Mouse (Mus musculus) neural tube, embryonic 15.5 days (tissue): Measurements from ENCODE around the gene Gm36176. TPM values are rescaled to one million over a fixed set of nuclear protein-coding genes. Genes with fewer than 3 reads are reported as not detected.

Experiments used
- ATAC-seq: fragments of 200-750 bp; cut with Nextera tagmentation; 2 replicates; pipeline ENCODE4 v1.8.0; 2017; ENCODE audit warnings: mild to moderate bottlenecking, moderate TSS enrichment, moderate library complexity; ENCODE audit not compliant: low FRiP score
- H3K27ac ChIP-seq: fragments of 300-500 bp; sonication (generic); replicated peaks from 2 replicates; pipeline ENCODE4 v1.5.1; 2015; ENCODE audit warnings: mild to moderate bottlenecking, inconsistent platforms
- H3K27me3 ChIP-seq: fragments of 300-500 bp; sonication (generic); replicated peaks from 2 replicates; pipeline ENCODE4 v1.6.1; 2015; ENCODE audit warnings: inconsistent platforms
- H3K36me3 ChIP-seq: fragments of 300-500 bp; sonication (generic); 2 replicates; pipeline ENCODE4 v1.6.1; 2015; ENCODE audit warnings: inconsistent platforms
- H3K4me1 ChIP-seq: fragments of 300-500 bp; sonication (generic); 2 replicates; pipeline ENCODE4 v1.6.1; 2015; ENCODE audit warnings: inconsistent platforms
- H3K4me2 ChIP-seq: fragments of 300-500 bp; sonication (generic); 2 replicates; pipeline ENCODE4 v1.6.1; 2015; ENCODE audit warnings: inconsistent platforms, mild to moderate bottlenecking, moderate library complexity
- H3K4me3 ChIP-seq: fragments of 300-500 bp; sonication (generic); replicated peaks from 2 replicates; pipeline ENCODE4 v1.5.1; 2015; ENCODE audit warnings: mild to moderate bottlenecking, inconsistent platforms
- H3K9ac ChIP-seq: fragments of 300-500 bp; sonication (generic); replicated peaks from 2 replicates; pipeline ENCODE4 v1.6.1; 2015; ENCODE audit warnings: mild to moderate bottlenecking, inconsistent platforms
- H3K9me3 ChIP-seq: fragments of 300-500 bp; sonication (generic); replicated peaks from 2 replicates; pipeline ENCODE4 v1.6.1; 2016; ENCODE audit warnings: inconsistent platforms
- WGBS: fragments of 180-500 bp; shearing (Covaris S2); methylation state at CpG from one replicate; pipeline ENCODE4 v1.1.7; 2015; ENCODE audit warnings: mixed read lengths; 5-methylcytosine and 5-hydroxymethylcytosine counted together
- polyA plus RNA-seq: library from polyadenylated mRNA; unstranded; fragments of >200 nt; fragmentation: Nextera tagmentation; extraction: Ambion mirVana; gene quantifications from 2 replicates; pipeline ENCODE4 v1.2.1, GENCODE M21; 2015

Gene Gm36176
- polyA plus RNA-seq, 1 experiment from 2014 or later: not detected

DNA sequence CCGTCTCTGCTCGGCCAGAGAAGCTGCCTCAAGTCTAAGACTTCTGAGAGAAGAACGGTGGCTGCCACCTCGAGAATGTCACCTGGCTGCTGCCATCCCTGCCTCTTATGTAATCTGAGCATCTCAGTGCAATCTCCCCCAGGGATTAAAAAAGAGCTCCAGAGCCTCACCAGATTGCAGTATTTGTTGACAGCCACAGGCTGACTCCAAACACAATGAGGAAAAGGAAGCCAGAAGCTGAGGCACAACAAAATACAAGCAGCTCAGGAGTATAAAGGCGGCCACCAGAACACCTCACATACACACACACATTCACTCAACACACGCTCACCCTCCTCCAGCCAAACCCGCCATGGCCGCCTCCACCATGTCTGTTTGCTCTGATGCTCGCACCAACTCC is 11.0 kb upstream of the Gm36176 start, which contains the start of gene Krtap10-10:
TSS of gene Krtap10-10 (plus strand) at position 301 of the 400 bp plus-strand sequence.
- no peak within 1 kb of the TSS for H3K27ac ChIP-seq
- H3K36me3 ChIP-seq: no peaks in the 10 kb centered on the region
- H3K4me2 ChIP-seq: no peak within 1 kb of the TSS
- WGBS: 79% methylated on average over 9 of the region's 9 CpGs
- H3K4me3 ChIP-seq: no peak within 1 kb of the TSS
- no peaks in the 10 kb centered on the region for H3K4me1 ChIP-seq
- no peak within 1 kb of the TSS for H3K9ac ChIP-seq
- no peaks in the 10 kb centered on the region for H3K9me3 ChIP-seq
- no peaks in the 10 kb centered on the region for H3K27me3 ChIP-seq
- no peak for ATAC-seq

DNA sequence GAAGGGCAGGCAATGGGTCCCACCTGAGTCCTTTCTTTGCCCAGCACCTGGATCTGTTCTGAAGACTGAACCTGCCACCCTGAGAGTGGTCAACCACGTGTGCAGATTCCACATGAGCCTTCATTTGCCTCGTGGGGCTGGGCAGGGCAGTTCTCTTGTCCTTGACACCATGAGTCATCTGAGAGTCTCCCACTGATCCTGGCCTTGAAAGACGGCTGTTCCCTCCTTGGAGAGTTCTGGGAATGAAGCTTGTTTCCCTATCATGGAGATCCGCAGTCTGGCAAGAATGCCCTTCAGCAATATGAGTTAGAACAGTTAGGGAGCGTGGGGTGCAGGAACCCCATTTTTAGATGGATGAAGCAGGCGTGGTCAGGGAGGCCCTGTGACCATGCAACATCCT is 7.6 kb upstream of the Gm36176 start:
- 87% methylated on average over 6 of the region's 6 CpGs for WGBS
- H3K9me3 ChIP-seq: peaks cover 7% of the 10 kb centered on the region
- no peaks in the 10 kb centered on the region for H3K36me3 ChIP-seq
- H3K4me2 ChIP-seq: no peak overlapping the region
- no peaks in the 10 kb centered on the region for H3K4me1 ChIP-seq
- H3K4me3 ChIP-seq: no peak overlapping the region
- ATAC-seq: no peak
- no peaks in the 10 kb centered on the region for H3K27me3 ChIP-seq
- H3K9ac ChIP-seq: no peak overlapping the region
- H3K27ac ChIP-seq: no peak overlapping the region

DNA sequence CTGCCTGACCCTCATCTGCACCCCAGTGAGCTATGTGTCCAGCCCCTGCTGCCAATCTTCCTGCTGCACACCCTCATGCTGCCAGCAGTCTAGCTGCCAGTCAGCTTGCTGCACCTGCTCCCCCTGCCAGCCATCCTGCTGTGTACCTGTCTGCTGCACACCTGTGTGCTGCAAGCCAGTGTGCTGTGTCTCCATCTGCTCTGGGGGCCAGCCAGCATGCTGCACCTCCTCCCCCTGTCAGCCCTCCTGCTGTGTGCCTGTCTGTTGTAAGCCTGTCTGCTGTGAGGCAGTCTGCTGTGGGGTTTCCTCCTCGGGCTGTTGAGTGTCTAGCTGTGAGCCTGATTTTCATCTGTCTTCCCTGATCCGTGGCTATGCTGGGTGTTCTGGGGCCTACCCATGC is 358 bp downstream of the Gm36176 start:
- H3K27me3 ChIP-seq: no peaks in the 10 kb centered on the region
- WGBS: 21% methylated on average over 2 of the region's 2 CpGs

DNA sequence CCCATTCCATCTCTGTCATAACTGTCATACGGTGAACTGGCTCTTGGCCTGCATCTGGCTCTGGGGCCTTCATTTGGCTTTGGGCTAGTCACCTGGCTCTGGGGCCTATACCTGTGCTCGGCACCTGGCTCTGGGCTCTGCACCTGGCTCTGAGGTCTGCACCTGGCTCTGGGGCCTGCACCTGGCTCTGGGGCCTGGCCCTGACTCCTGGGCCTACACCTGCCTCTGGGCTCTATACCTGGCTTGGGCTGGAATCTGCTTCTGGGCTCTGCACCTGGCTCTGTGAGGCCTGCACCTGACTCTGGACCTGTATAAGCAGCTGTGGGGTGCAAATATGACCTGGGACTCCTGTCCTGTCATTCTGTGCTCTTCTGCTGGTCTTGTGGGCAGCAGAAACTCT is 935 bp downstream of the Gm36176 start:
- Histone ChIP-seq H3K36me3 (no peaks in the 10 kb centered on the region), H3K4me3 (no peak overlapping the region), H3K9ac (no peak overlapping the region), H3K27ac (no peak overlapping the region), H3K4me1 (no peaks in the 10 kb centered on the region), H3K9me3 (peaks cover 10% of the 10 kb centered on the region), H3K27me3 (no peaks in the 10 kb centered on the region), H3K4me2 (no peak overlapping the region)
- WGBS: 84% methylated on average over 2 of the region's 2 CpGs
- no peak for ATAC-seq

More for the DNA sequence above, 358 bp downstream of the Gm36176 start:
- Histone ChIP-seq H3K36me3 (no peaks in the 10 kb centered on the region), H3K9ac (no peak overlapping the region), H3K4me3 (no peak overlapping the region), H3K4me1 (no peaks in the 10 kb centered on the region), H3K4me2 (no peak overlapping the region), H3K27ac (no peak overlapping the region), H3K9me3 (peaks cover 10% of the 10 kb centered on the region)
- ATAC-seq: no peak

GRCm38 (mm10) chr10:77852559-77852958 is 6.0 kb downstream of the Gm36176 start, which contains the start of gene Gm10318:
Gene Gm10318 (plus strand): TSS chr10:77852859.
- no peak within 1 kb of the TSS for H3K4me3 ChIP-seq
- H3K4me2 ChIP-seq: no peak within 1 kb of the TSS
- H3K27me3 ChIP-seq: no peaks in the 10 kb centered on the region
- no peak for ATAC-seq
- H3K36me3 ChIP-seq: no peaks in the 10 kb centered on the region
- H3K9ac ChIP-seq: no peak within 1 kb of the TSS
- H3K4me1 ChIP-seq: no peaks in the 10 kb centered on the region
- no peaks in the 10 kb centered on the region for H3K9me3 ChIP-seq
- WGBS: 65% methylated on average over 9 of the region's 9 CpGs
- no peak within 1 kb of the TSS for H3K27ac ChIP-seq

DNA sequence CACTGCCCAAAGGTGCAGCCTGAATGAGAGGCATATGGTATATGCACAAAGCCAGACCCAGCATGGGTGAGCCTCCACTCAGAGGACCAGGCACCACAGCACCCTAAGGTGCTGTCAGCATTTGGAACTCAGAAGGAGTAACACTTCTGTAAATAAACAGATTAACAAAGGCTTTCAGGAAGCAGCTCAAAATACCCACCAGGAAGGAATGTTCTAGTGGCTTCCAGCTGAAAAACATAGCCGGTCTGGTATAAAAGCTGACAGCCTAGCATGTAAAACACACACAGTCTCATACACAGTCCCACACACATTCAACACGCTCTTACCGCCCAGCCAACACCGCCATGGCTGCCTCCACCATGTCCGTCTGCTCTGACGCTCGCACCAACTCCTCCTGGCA is 15.1 kb downstream of the Gm36176 start, which contains the start of gene Gm3285:
TSS of gene Gm3285 (plus strand) at position 301 of the 400 bp plus-strand sequence.
- Histone ChIP-seq H3K36me3 (no peaks in the 10 kb centered on the region), H3K4me2 (no peak within 1 kb of the TSS), H3K27me3 (no peaks in the 10 kb centered on the region), H3K4me1 (no peaks in the 10 kb centered on the region), H3K9ac (no peak within 1 kb of the TSS), H3K27ac (no peak within 1 kb of the TSS), H3K9me3 (no peaks in the 10 kb centered on the region), H3K4me3 (no peak within 1 kb of the TSS)
- WGBS: 62% methylated on average over 7 of the region's 7 CpGs
- no peak for ATAC-seq

- H3K36me3 ChIP-seq: no peaks in the 10 kb centered on the region
- no peak overlapping the region for H3K9ac ChIP-seq
- 34% methylated on average over 14 of the region's 14 CpGs for WGBS
- no peak overlapping the region for H3K27ac ChIP-seq
- no peaks in the 10 kb centered on the region for H3K27me3 ChIP-seq
- no peaks in the 10 kb centered on the region for H3K9me3 ChIP-seq
- peak overlapping the region; percentile 46 for H3K4me2 ChIP-seq
- H3K4me1 ChIP-seq: no peaks in the 10 kb centered on the region
- H3K4me3 ChIP-seq: peak overlapping the region; percentile 22
- peak; percentile 85 for ATAC-seq
These were observed 17.6 kb downstream of the Gm36176 start for GRCm38 (mm10) chr10:77864067-77864761.

DNA sequence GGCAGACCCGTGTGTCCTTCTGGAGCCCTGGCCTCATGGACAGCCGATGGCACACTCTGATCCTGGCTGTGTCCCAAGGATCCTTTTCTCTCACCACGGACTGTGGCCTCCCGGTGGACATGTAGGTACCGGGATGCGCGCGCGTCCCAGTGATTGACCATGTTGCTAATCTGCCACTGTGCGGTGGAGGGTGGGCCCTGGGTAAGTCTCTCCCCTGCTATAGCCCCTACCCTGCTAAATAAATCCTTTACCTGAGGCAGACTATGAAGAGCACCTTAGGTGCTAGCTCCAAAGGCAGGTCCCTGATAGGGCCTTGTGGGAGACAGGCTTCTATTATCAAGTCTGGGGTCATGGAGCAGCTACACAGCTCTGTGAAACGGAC is 18.1 kb downstream of the Gm36176 start:
- H3K4me3 ChIP-seq: peak overlapping the region; percentile 22
- H3K27ac ChIP-seq: no peak overlapping the region
- WGBS: 39% methylated on average over 11 of the region's 11 CpGs
- H3K9ac ChIP-seq: no peak overlapping the region
- peak overlapping the region; percentile 46 for H3K4me2 ChIP-seq
- ATAC-seq: peak; percentile 12; the same call in 1 of the 2 replicates
- no peaks in the 10 kb centered on the region for H3K4me1 ChIP-seq
- no peaks in the 10 kb centered on the region for H3K9me3 ChIP-seq
- H3K27me3 ChIP-seq: no peaks in the 10 kb centered on the region
- no peaks in the 10 kb centered on the region for H3K36me3 ChIP-seq

DNA sequence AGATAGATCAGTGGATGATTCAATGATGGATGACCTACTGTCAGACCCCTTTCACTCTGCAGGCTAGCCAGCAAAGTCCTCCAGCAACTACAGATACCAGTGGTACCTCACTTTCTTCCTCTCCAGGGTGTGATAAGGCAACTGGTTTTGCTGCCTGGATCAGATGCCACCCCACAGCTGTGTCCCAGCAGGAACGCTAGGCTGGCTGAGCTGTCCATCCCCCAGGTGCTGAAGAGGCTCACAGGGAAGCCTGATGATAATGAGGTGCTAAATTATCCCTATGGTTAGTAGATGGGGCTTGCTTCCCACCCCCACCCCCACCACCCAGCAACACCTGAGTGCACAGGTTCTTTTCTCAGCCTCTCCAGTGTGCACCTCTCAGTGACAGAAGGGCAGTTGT is 20.9 kb downstream of the Gm36176 start:
- Histone ChIP-seq H3K9ac (no peak overlapping the region), H3K4me2 (no peak overlapping the region), H3K27ac (no peak overlapping the region), H3K4me3 (no peak overlapping the region), H3K36me3 (no peaks in the 10 kb centered on the region), H3K9me3 (no peaks in the 10 kb centered on the region), H3K4me1 (no peaks in the 10 kb centered on the region), H3K27me3 (no peaks in the 10 kb centered on the region)
- no peak for ATAC-seq
- WGBS: 9% methylated on average over 1 of the region's 1 CpGs

DNA sequence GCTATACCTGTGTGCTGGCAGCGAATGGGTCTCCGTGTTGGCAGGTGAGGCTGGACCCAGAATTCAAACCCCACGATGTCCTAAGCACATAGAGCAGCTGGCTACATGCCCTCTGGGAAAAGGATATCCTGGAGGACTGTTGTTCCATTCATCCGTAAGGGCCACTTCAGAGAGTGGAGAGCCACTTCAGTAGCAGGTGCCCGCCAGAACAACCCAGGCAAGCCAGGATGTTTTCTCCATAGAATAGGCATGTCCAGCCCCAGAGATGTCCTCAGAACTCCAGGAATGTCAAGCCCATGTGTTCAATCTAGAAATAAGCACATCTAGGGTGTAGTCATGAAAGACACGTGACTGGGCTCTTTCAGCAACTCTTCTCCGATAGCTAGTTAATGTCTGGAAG is 23.0 kb downstream of the Gm36176 start:
- Histone ChIP-seq H3K9ac (no peak overlapping the region), H3K4me3 (no peak overlapping the region), H3K27ac (no peak overlapping the region), H3K9me3 (no peaks in the 10 kb centered on the region), H3K4me2 (no peak overlapping the region), H3K36me3 (no peaks in the 10 kb centered on the region), H3K27me3 (no peaks in the 10 kb centered on the region), H3K4me1 (no peaks in the 10 kb centered on the region)
- no peak for ATAC-seq
- WGBS: 91% methylated on average over 7 of the region's 7 CpGs

DNA sequence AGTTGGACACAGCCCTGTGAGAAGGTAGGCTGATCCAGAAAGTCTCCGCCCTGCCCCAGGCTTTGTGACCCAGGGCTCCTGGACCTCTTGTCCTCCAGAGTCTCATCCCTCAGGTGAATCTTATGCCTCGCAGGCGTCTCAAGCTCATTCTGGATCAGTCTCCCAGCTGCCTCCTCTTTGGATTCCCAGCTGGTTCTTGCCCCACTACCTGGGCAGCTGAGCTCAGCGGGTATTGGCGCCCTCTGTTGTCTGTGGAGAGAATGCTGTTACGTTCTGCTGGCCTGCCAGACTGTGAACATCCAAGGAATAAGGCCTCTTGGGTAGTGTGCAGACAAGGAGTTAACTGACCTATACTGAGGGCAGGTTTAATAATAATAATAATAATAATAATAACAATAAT is 32.4 kb downstream of the Gm36176 start:
- ATAC-seq: no peak
- H3K27ac ChIP-seq: no peak overlapping the region
- no peaks in the 10 kb centered on the region for H3K27me3 ChIP-seq
- H3K4me1 ChIP-seq: no peaks in the 10 kb centered on the region
- WGBS: 72% methylated on average over 6 of the region's 6 CpGs
- H3K4me3 ChIP-seq: no peak overlapping the region
- H3K9me3 ChIP-seq: no peaks in the 10 kb centered on the region
- no peaks in the 10 kb centered on the region for H3K36me3 ChIP-seq
- no peak overlapping the region for H3K9ac ChIP-seq
- no peak overlapping the region for H3K4me2 ChIP-seq

GRCm38 (mm10) chr10:77880305-77880704 is 33.7 kb downstream of the Gm36176 start:
- H3K4me3 ChIP-seq: no peak overlapping the region
- ATAC-seq: no peak
- H3K27ac ChIP-seq: no peak overlapping the region
- WGBS: 70% methylated on average over 3 of the region's 3 CpGs
- H3K4me2 ChIP-seq: no peak overlapping the region
- no peaks in the 10 kb centered on the region for H3K9me3 ChIP-seq
- no peaks in the 10 kb centered on the region for H3K36me3 ChIP-seq
- no peaks in the 10 kb centered on the region for H3K4me1 ChIP-seq
- H3K9ac ChIP-seq: no peak overlapping the region
- no peaks in the 10 kb centered on the region for H3K27me3 ChIP-seq
